ENCODE assay signal across 17 mouse cellular contexts in genomic region chr15:32460238-32460637, GRCm38 (mm10).
A peak's percentile ranks its signal among the peaks of the same experiment; 100 is the strongest.
DNase-seq lines count a peak whose midpoint lies in the region; ATAC-seq lines count a peak whose summit lies in the region.
"Had no signal": no experiment of that assay in that cellular context is flagged by ENCODE, and none has a peak within 500 bp of the region (broad histone marks: within the 10 kb centered on the region; RNA-seq: fewer than 3 reads in every experiment).

No protein-coding gene starts in this region.

- no peaks in the 10 kb centered on the region for H3K4me1 ChIP-seq in neural tube, embryonic 14.5 days (ENCODE audit: control insufficient read depth, insufficient read depth, low read length)
- H3K4me1 ChIP-seq: embryonic facial prominence, embryonic 13.5 days; forebrain, embryonic 13.5 days had no signal

- no peaks in the 10 kb centered on the region for H3K27me3 ChIP-seq in neural tube, embryonic 14.5 days (ENCODE audit: control insufficient read depth, insufficient read depth, low read length)
- H3K27me3 ChIP-seq: embryonic facial prominence, embryonic 13.5 days; forebrain, embryonic 13.5 days; forebrain, embryonic 15.5 days had no signal

- no peak overlapping the region for H3K4me2 ChIP-seq in neural tube, embryonic 14.5 days (ENCODE audit: low read depth, low read length)
- H3K4me2 ChIP-seq: embryonic facial prominence, embryonic 13.5 days; forebrain, embryonic 13.5 days; forebrain, embryonic 15.5 days had no signal

- ATAC-seq in neural tube, embryonic 14.5 days (ENCODE audit: low read depth): peak; percentile 28; the same call in 1 of the 2 replicates
- ATAC-seq: forebrain, embryonic 13.5 days; forebrain, embryonic 15.5 days; forebrain, postnatal 0 days had no signal

- DNase-seq in heart, adult 11 months: peak; percentile 54
- DNase-seq in heart, adult 9 months (ENCODE audit: low spot score in 2 of 2): no peak
- DNase-seq in neural tube, embryonic 10.5 days (ENCODE audit: extremely low spot score, low spot score): no peak
- DNase-seq in cerebellum, adult 11 months: no peak
- DNase-seq: adrenal gland, adult 2 months; adrenal gland, postnatal 10 days; adrenal gland, postnatal 25 days; cerebellum, adult 11-12 months; cerebellum, adult 2 months; cerebellum, adult 9-10 months; cerebellum, postnatal 10 days; cerebellum, postnatal 25 days; forebrain, postnatal 0 days had no signal

- no peak overlapping the region for H3K4me3 ChIP-seq in neural tube, embryonic 14.5 days (ENCODE audit: low read depth, low read length)
- H3K4me3 ChIP-seq: embryonic facial prominence, embryonic 13.5 days; forebrain, embryonic 13.5 days; forebrain, embryonic 15.5 days had no signal

- no peaks in the 10 kb centered on the region for H3K36me3 ChIP-seq in neural tube, embryonic 14.5 days (ENCODE audit: control insufficient read depth, insufficient read depth, low read length)
- H3K36me3 ChIP-seq: embryonic facial prominence, embryonic 13.5 days; forebrain, embryonic 15.5 days had no signal

- H3K9me3 ChIP-seq in neural tube, embryonic 14.5 days (ENCODE audit: control insufficient read depth, low read length): no peaks in the 10 kb centered on the region
- H3K9me3 ChIP-seq: embryonic facial prominence, embryonic 13.5 days; forebrain, embryonic 13.5 days; forebrain, embryonic 15.5 days had no signal

- WGBS in neural tube, embryonic 14.5 days: 83% methylated on average over 7 of the region's 7 CpGs

- no peak overlapping the region for H3K9ac ChIP-seq in neural tube, embryonic 14.5 days (replicated peaks; ENCODE audit: low read depth, low read length)
- H3K9ac ChIP-seq: embryonic facial prominence, embryonic 13.5 days; forebrain, embryonic 13.5 days; forebrain, embryonic 15.5 days; forebrain, postnatal 0 days had no signal

- H3K27ac ChIP-seq in neural tube, embryonic 14.5 days (ENCODE audit: low read depth, low read length): no peak overlapping the region
- H3K27ac ChIP-seq: embryonic facial prominence, embryonic 13.5 days; forebrain, embryonic 13.5 days; forebrain, embryonic 15.5 days had no signal
